Mouse (Mus musculus): ENCODE measurements around the gene 2310011J03Rik. TPM values are rescaled to one million over a fixed set of nuclear protein-coding genes. Genes with fewer than 3 reads are reported as not detected.

2310011J03Rik gene
- total and polyA plus RNA-seq, 3 experiments: 65.7 to 81.5 TPM; not detected in 1

- Histone ChIP-seq H3K4me1 (ENCODE audit: control insufficient read depth in 1 of 2, insufficient read depth in 2 of 2, low read length in 2 of 2) (peaks cover 8 to 22% of the 10 kb centered on the region in 2 experiments), H3K4me3 (ENCODE audit: control insufficient read depth in 1 of 2, insufficient read depth in 1 of 2, low read depth in 2 of 2, low read length in 2 of 2) (no peak overlapping the region)
Measured at GRCm38 (mm10) chr10:80341491-80342304, 21.4 kb upstream of the 2310011J03Rik start.

DNA sequence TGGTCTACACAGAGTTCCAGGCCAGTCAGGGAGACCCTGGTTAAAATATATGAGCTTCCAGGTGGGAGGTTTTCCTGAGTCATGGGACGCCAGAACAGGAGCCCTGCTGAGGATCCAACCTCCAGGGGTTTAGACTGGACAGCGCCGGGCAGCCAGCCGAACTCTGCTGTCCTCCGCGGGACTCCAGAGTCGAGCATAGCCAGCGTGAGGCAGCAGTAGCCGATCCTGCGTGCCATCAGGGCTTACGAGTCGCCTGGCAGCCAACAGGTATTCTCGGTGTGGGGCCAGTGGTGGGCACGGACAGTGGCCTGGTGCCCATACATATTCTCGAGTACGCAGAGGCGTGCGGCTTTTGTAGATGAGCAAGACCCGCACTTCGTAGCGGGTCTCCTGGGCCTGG lies 20.7 kb upstream of the 2310011J03Rik start:
- Histone ChIP-seq H3K9ac (ENCODE audit: control insufficient read depth, low read depth, low read length, poor library complexity, severe bottlenecking) (no peak overlapping the region), H3K9me3 (replicated peaks; ENCODE audit: insufficient read depth, low read length) (no peaks in the 10 kb centered on the region), H3K27me3 (ENCODE audit: control insufficient read depth in 1 of 2, insufficient read depth in 2 of 2, low read length in 2 of 2) (no peaks in the 10 kb centered on the region), H3K79me2 (ENCODE audit: control insufficient read depth, insufficient read depth, low read length, poor library complexity) (no peaks in the 10 kb centered on the region), H3K36me3 (ENCODE audit: control insufficient read depth in 1 of 2, insufficient read depth in 2 of 2, low read length in 2 of 2) (peaks cover 0 to 12% of the 10 kb centered on the region in 2 experiments; a peak in 3 of 4 replicates), H3K27ac (ENCODE audit: control insufficient read depth, low read depth, low read length) (no peak overlapping the region), H3K4me3 (ENCODE audit: control insufficient read depth in 1 of 2, insufficient read depth in 1 of 2, low read depth in 2 of 2, low read length in 2 of 2) (no peak overlapping the region), H3K4me1 (ENCODE audit: control insufficient read depth in 1 of 2, insufficient read depth in 2 of 2, low read length in 2 of 2) (peaks cover 8 to 22% of the 10 kb centered on the region in 2 experiments)
- no peak for DNase-seq (ENCODE audit: low read depth, low spot score)
- TF ChIP-seq POLR2A (IDR thresholded peaks at IDR 0.05; ENCODE audit: control insufficient read depth in 1 of 2, insufficient read depth in 1 of 2, low read depth in 1 of 2, low read length in 2 of 2, poor library complexity in 1 of 2) (no peak), NELFE (IDR thresholded peaks at IDR 0.05; ENCODE audit: low read depth, low read length) (no peak), TAL1 (IDR thresholded peaks at IDR 0.05; ENCODE audit: low read length) (no peak), MYC (IDR thresholded peaks at IDR 0.05; ENCODE audit: low read depth, low read length) (no peak), SMC3 (IDR thresholded peaks at IDR 0.05; ENCODE audit: low read depth, low read length) (no peak), GABPA (IDR thresholded peaks at IDR 0.05; ENCODE audit: low read depth, low read length) (no peak), MXI1 (IDR thresholded peaks at IDR 0.05; ENCODE audit: low read depth, low read length) (no peak), BHLHE40 (IDR thresholded peaks at IDR 0.05; ENCODE audit: borderline replicate concordance, low read depth, low read length) (no peak), MAZ (IDR thresholded peaks at IDR 0.05; ENCODE audit: low read depth, low read length) (no peak), CHD1 (IDR thresholded peaks at IDR 0.05; ENCODE audit: low read depth, low read length) (no peak), CTCF (IDR thresholded peaks at IDR 0.05 in 2 of 3, conservative IDR thresholded peaks at IDR 0.05 in 1 of 3; ENCODE audit: control insufficient read depth in 1 of 3, insufficient read depth in 1 of 3, low read depth in 2 of 3, low read length in 3 of 3, poor library complexity in 1 of 3, severe bottlenecking in 1 of 3) (no peak), ZC3H11A (IDR thresholded peaks at IDR 0.05; ENCODE audit: low read depth, low read length) (no peak), ZKSCAN1 (IDR thresholded peaks at IDR 0.05; ENCODE audit: low read depth, low read length) (no peak)

More at GRCm38 (mm10) chr10:80341491-80342304, 21.4 kb upstream of the 2310011J03Rik start:
- no peaks in the 10 kb centered on the region for H3K9me3 ChIP-seq (replicated peaks; ENCODE audit: insufficient read depth, low read length)
- no peaks in the 10 kb centered on the region for H3K79me2 ChIP-seq (ENCODE audit: control insufficient read depth, insufficient read depth, low read length, poor library complexity)
- H3K27ac ChIP-seq (ENCODE audit: control insufficient read depth, low read depth, low read length): no peak overlapping the region
- H3K9ac ChIP-seq (ENCODE audit: control insufficient read depth, low read depth, low read length, poor library complexity, severe bottlenecking): no peak overlapping the region
- no peaks in the 10 kb centered on the region for H3K27me3 ChIP-seq (ENCODE audit: control insufficient read depth in 1 of 2, insufficient read depth in 2 of 2, low read length in 2 of 2)
- TF ChIP-seq ZNF384 (IDR thresholded peaks at IDR 0.05; ENCODE audit: low read depth, low read length) (no peak), POLR2AphosphoS2 (IDR thresholded peaks at IDR 0.05; ENCODE audit: low read length) (no peak), POLR2A (IDR thresholded peaks at IDR 0.05; ENCODE audit: control insufficient read depth in 1 of 2, insufficient read depth in 1 of 2, low read depth in 1 of 2, low read length in 2 of 2, poor library complexity in 1 of 2) (no peak), TBP (IDR thresholded peaks at IDR 0.05; ENCODE audit: low read depth, low read length) (no peak)
- H3K36me3 ChIP-seq (ENCODE audit: control insufficient read depth in 1 of 2, insufficient read depth in 2 of 2, low read length in 2 of 2): peaks cover 0 to 12% of the 10 kb centered on the region in 2 experiments; a peak in 2 of 4 replicates
- DNase-seq (ENCODE audit: low read depth, low spot score): no peak

Measured in MEL (cell line).